Mouse (Mus musculus) midbrain, embryonic 16.5 days (tissue): ENCODE measurements at regions not wholly inside any gene's neighbourhood (a gene's known extent, or its start where the extent isn't known, plus 50 kb on each side); places are given as distances from the start of the nearest gene placed in this dataset.
"Not testable (repeated sequence)": the region's sequence is repeated elsewhere in the genome, so short reads cannot be mapped to it uniquely, and the experiment has no call there.

Experiments
- ATAC-seq: fragments of 200-750 bp; cut with Nextera tagmentation; 2 replicates; pipeline ENCODE4 v1.8.0; 2017; ENCODE audit warnings: moderate TSS enrichment
- H3K27ac ChIP-seq: fragments of 300-500 bp; sonication (generic); 2 replicates; pipeline ENCODE4 v1.5.1; 2014; ENCODE audit warnings: mild to moderate bottlenecking, low read length, mixed read lengths
- H3K27me3 ChIP-seq: fragments of 300-500 bp; sonication (generic); 2 replicates; pipeline ENCODE4 v1.6.1; 2014; ENCODE audit warnings: low read depth, low read length, mixed read lengths; ENCODE audit not compliant: control insufficient read depth, insufficient read depth
- H3K36me3 ChIP-seq: fragments of 300-500 bp; sonication (generic); 2 replicates; pipeline ENCODE4 v1.6.1; 2014; ENCODE audit warnings: mild to moderate bottlenecking, low read length, moderate library complexity, mixed read lengths; ENCODE audit not compliant: control insufficient read depth, insufficient read depth
- H3K4me1 ChIP-seq: fragments of 300-500 bp; sonication (generic); 2 replicates; pipeline ENCODE4 v1.6.1; 2014; ENCODE audit warnings: mild to moderate bottlenecking, low read length, mixed read lengths; ENCODE audit not compliant: control insufficient read depth, insufficient read depth
- H3K4me2 ChIP-seq: fragments of 300-500 bp; sonication (generic); 2 replicates; pipeline ENCODE4 v1.6.1; 2014; ENCODE audit warnings: mild to moderate bottlenecking, low read length, mixed read lengths
- H3K4me3 ChIP-seq: fragments of 300-500 bp; sonication (generic); 2 replicates; pipeline ENCODE4 v1.5.1; 2014; ENCODE audit warnings: low read depth, mild to moderate bottlenecking, low read length, moderate library complexity, mixed read lengths
- H3K9ac ChIP-seq: fragments of 300-500 bp; sonication (generic); 2 replicates; pipeline ENCODE4 v1.6.1; 2014; ENCODE audit warnings: low read depth, low read length, mixed read lengths
- H3K9me3 ChIP-seq: fragments of 300-500 bp; sonication (generic); replicated peaks from 2 replicates; pipeline ENCODE4 v1.6.1; 2014; ENCODE audit warnings: mild to moderate bottlenecking, low read length, mixed read lengths; ENCODE audit not compliant: control insufficient read depth, poor library complexity, severe bottlenecking
- WGBS: fragments of 180-500 bp; shearing (Covaris S2); extraction: QIAGEN DNeasy Blood & Tissue Kit; methylation state at CpG from one replicate; pipeline ENCODE4 v1.1.7; 2014; 5-methylcytosine and 5-hydroxymethylcytosine counted together

GRCm38 (mm10) chr12:64137997-64138396 is 336.5 kb downstream of the Fscb start:
- no peak overlapping the region for H3K27ac ChIP-seq
- H3K27me3 ChIP-seq: no peaks in the 10 kb centered on the region
- no peaks in the 10 kb centered on the region for H3K36me3 ChIP-seq
- ATAC-seq: no peak
- H3K4me2 ChIP-seq: no peak overlapping the region
- H3K9ac ChIP-seq: no peak overlapping the region
- 86% methylated on average over 1 of the region's 1 CpGs for WGBS
- H3K9me3 ChIP-seq: no peaks in the 10 kb centered on the region
- no peak overlapping the region for H3K4me3 ChIP-seq
- H3K4me1 ChIP-seq: no peaks in the 10 kb centered on the region

- Histone ChIP-seq H3K4me3 (no peak overlapping the region), H3K27ac (no peak overlapping the region), H3K27me3 (no peaks in the 10 kb centered on the region), H3K9ac (no peak overlapping the region), H3K9me3 (no peaks in the 10 kb centered on the region), H3K4me1 (no peaks in the 10 kb centered on the region), H3K36me3 (no peaks in the 10 kb centered on the region), H3K4me2 (no peak overlapping the region)
- 64% methylated on average over 4 of the region's 4 CpGs for WGBS
- ATAC-seq: peak; percentile 90
These were observed 358.1 kb downstream of the Fscb start for GRCm38 (mm10) chr12:64116438-64116837.

DNA sequence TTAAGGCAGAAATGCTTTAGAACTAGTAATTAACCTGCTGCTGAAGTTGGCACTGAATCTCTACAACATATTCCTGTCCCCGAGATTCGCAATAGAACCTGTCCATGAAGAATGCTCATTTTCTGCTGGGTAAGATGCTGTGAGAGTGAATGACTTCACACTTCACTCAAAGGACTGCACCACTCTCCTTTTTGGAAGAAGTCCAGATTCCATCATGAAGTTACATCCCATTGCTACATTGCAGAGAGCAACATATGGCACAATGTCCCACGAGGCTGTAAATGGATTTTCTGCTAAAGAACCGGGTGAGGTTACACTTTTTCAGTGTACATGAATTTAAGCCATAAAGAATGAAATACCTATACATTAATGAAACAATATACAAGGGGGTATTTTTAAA is 360.0 kb downstream of the Fscb start:
- H3K9me3 ChIP-seq: no peaks in the 10 kb centered on the region
- H3K27me3 ChIP-seq: no peaks in the 10 kb centered on the region
- H3K4me1 ChIP-seq: no peaks in the 10 kb centered on the region
- no peaks in the 10 kb centered on the region for H3K36me3 ChIP-seq
- no peak overlapping the region for H3K27ac ChIP-seq
- no peak overlapping the region for H3K4me2 ChIP-seq
- no peak overlapping the region for H3K9ac ChIP-seq
- no peak overlapping the region for H3K4me3 ChIP-seq
- no peak for ATAC-seq
- 83% methylated on average over 4 of the region's 4 CpGs for WGBS

DNA sequence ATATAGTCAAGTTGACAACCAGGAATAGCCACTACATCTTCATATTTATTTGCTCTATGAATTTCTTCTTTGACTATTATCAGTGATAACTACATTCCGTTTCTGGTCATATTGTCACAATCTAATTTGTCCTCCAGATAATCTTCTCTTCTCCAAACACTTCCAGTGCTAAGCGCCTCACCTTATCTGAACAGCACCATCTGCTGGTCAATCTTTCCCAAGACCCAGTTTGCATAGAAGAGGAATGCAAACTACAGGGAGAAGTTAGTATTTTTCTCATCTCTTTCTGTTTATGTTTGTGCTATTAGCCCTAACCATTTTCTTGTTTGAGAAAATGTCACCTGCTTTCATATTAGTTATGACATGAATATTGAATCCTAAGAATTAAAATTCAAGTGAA is 370.3 kb downstream of the Fscb start:
- Histone ChIP-seq H3K9me3 (no peaks in the 10 kb centered on the region), H3K36me3 (no peaks in the 10 kb centered on the region), H3K4me3 (no peak overlapping the region), H3K9ac (no peak overlapping the region), H3K27me3 (no peaks in the 10 kb centered on the region), H3K4me2 (no peak overlapping the region), H3K4me1 (no peaks in the 10 kb centered on the region), H3K27ac (no peak overlapping the region)
- 43% methylated on average over 2 of the region's 2 CpGs for WGBS
- ATAC-seq: no peak

GRCm38 (mm10) chr12:64076789-64077188 is 397.7 kb downstream of the Fscb start:
- Histone ChIP-seq H3K27me3 (no peaks in the 10 kb centered on the region), H3K4me1 (no peaks in the 10 kb centered on the region), H3K9ac (no peak overlapping the region), H3K36me3 (no peaks in the 10 kb centered on the region), H3K27ac (no peak overlapping the region), H3K4me3 (no peak overlapping the region), H3K4me2 (no peak overlapping the region), H3K9me3 (no peaks in the 10 kb centered on the region)
- 67% methylated on average over 7 of the region's 7 CpGs for WGBS
- ATAC-seq: no peak

DNA sequence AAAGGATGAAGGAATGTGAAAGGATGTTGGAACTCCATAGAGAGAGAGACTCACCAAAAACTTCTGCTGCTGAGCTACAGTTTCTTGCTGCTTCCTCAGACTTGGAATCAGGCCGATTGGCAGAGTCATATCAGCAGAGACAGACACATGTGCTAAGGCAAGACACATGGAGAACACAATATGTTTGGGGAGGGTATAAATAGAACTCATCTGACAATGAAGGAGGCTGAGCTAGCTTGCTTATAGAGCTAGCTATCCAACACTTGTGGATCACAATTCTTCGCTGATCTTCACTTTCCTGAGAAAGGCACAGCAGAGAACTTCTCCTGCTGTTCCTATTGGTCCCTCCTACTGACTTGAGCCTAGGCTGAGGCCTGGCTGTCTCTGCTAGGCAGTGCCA is 429.0 kb downstream of the Fscb start:
- H3K4me2 ChIP-seq: no peak overlapping the region
- H3K9ac ChIP-seq: no peak overlapping the region
- H3K9me3 ChIP-seq: no peaks in the 10 kb centered on the region
- no peak overlapping the region for H3K27ac ChIP-seq
- WGBS: 77% methylated on average over 2 of the region's 2 CpGs
- no peaks in the 10 kb centered on the region for H3K27me3 ChIP-seq
- no peaks in the 10 kb centered on the region for H3K4me1 ChIP-seq
- no peak overlapping the region for H3K4me3 ChIP-seq
- no peaks in the 10 kb centered on the region for H3K36me3 ChIP-seq
- ATAC-seq: no peak

- H3K4me1 ChIP-seq, H3K4me2 ChIP-seq, H3K9me3 ChIP-seq, H3K9ac ChIP-seq, ATAC-seq, H3K36me3 ChIP-seq, H3K4me3 ChIP-seq, H3K27ac ChIP-seq, H3K27me3 ChIP-seq: not testable (repeated sequence)
- WGBS: 94% methylated on average over 1 of the region's 1 CpGs
These were observed 465.9 kb downstream of the Fscb start for GRCm38 (mm10) chr12:64008631-64009030.
